Mouse (Mus musculus) myocyte (in vitro differentiated cells): Measurements from ENCODE around the gene Hhatl.

Experiments
- CEBPB ChIP-seq: IDR thresholded peaks from 2 replicates; pipeline ENCODE4 v1.6.1; 2011; ENCODE audit warnings: mild to moderate bottlenecking, moderate library complexity; ENCODE audit not compliant: poor library complexity, insufficient read depth, severe bottlenecking
- MAX ChIP-seq: IDR thresholded peaks from one replicate; pipeline ENCODE4 v1.6.1; 2011; ENCODE audit warnings: low read depth, mild to moderate bottlenecking, control low read depth
- MYOD1 ChIP-seq, 3 experiments: IDR thresholded peaks; one replicate each; pipeline ENCODE4 v1.6.1; 2011; ENCODE audit warnings: control low read depth in 2 of 3, low read depth in 2 of 3, mild to moderate bottlenecking in 2 of 3, moderate library complexity in 1 of 3; ENCODE audit not compliant: insufficient read length in 2 of 3, control insufficient read depth in 1 of 3
- POLR2A ChIP-seq: IDR thresholded peaks from one replicate; pipeline ENCODE4 v1.6.1; 2011; ENCODE audit warnings: low read depth, mild to moderate bottlenecking, control low read depth, moderate library complexity; ENCODE audit not compliant: insufficient read length
- POLR2AphosphoS2 ChIP-seq: IDR thresholded peaks from one replicate; pipeline ENCODE4 v1.6.1; 2011; ENCODE audit warnings: low read depth, control low read depth; ENCODE audit not compliant: insufficient read length
- REST ChIP-seq: IDR thresholded peaks from one replicate; pipeline ENCODE4 v1.6.1; 2011; ENCODE audit warnings: mild to moderate bottlenecking, control low read depth, moderate library complexity; ENCODE audit not compliant: insufficient read depth, insufficient read length
- TCF12 ChIP-seq: IDR thresholded peaks from one replicate; pipeline ENCODE4 v1.6.1; 2011; ENCODE audit warnings: mild to moderate bottlenecking, control low read depth; ENCODE audit not compliant: poor library complexity, insufficient read depth, severe bottlenecking
- TCF3 ChIP-seq: IDR thresholded peaks from one replicate; pipeline ENCODE4 v1.6.1; 2011; ENCODE audit warnings: low read depth, control low read depth; ENCODE audit not compliant: insufficient read length
- USF1 ChIP-seq: IDR thresholded peaks from one replicate; pipeline ENCODE4 v1.6.1; 2011; ENCODE audit warnings: low read depth, mild to moderate bottlenecking, control low read depth, moderate library complexity

DNA sequence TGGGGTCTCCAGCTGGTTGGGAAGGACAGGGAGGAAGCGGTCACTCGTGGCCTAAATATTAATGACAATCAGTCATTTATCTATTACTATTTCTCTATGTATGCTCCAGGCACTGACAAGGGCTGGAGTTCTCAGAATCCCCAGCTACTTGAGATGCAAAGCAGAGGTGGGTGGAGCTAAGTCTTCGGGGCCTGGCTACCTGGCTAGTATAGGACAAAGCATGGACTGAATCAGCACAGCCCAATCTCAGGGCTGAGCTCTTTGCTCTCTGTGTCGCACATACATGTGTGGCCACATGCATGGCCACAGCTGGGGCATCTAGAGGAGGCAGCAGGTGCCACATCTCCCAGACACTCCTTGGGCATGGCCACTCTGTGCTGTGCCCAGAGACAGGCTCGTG, 28.5 kb upstream of the Hhatl start:
- TF ChIP-seq POLR2AphosphoS2: no peak
- no peak for TF ChIP-seq POLR2A
- no peak for TF ChIP-seq TCF12
- no peak for TF ChIP-seq MAX
- TF ChIP-seq USF1: no peak
- no peak for TF ChIP-seq MYOD1 (IDR thresholded peaks at IDR 0.05; ENCODE audit: control insufficient read depth in 1 of 3, insufficient read length in 2 of 3, low read depth in 2 of 3)
- no peak for TF ChIP-seq CEBPB
- TF ChIP-seq REST: no peak
- no peak for TF ChIP-seq TCF3
